Mouse (Mus musculus) C2C12 (cell line): ENCODE data around the gene Wscd2.

Experiments used
- CTCF ChIP-seq: IDR thresholded peaks from one replicate; pipeline ENCODE4 v1.5.1; 2011; ENCODE audit not compliant: control insufficient read depth, insufficient read depth, insufficient read length
- FOSL1 ChIP-seq: IDR thresholded peaks from one replicate; pipeline ENCODE4 v1.8.0; 2011; ENCODE audit warnings: mild to moderate bottlenecking, low read length; ENCODE audit not compliant: poor library complexity, insufficient read depth, severe bottlenecking
- USF1 ChIP-seq: IDR thresholded peaks from one replicate; pipeline ENCODE4 v1.6.1; 2011; ENCODE audit warnings: low read depth, mild to moderate bottlenecking, control low read depth, moderate library complexity

DNA sequence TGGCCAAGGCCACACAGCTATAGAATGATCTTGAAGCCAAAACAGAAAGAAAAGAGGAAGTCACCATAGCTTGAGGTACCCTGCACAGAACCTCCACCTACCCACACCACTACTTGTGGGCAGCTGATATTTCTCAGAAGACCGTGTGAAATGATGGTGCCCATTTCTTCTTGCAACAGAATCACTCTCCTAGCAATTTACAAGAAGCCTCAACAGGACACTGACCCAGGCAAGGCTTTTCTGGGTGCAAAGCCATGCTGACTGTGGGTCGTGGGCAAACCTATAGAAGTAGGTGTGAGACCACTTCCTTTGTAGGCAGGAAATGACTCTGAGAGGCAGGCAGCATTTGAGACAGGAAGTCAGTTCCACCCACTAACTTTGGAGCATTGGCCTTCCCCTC, 49.3 kb downstream of the Wscd2 start:
- TF ChIP-seq CTCF (no peak), USF1 (no peak), FOSL1 (no peak)
